Comparison of ENCODE assay signal across 9 mouse cellular contexts in the genomic region with DNA sequence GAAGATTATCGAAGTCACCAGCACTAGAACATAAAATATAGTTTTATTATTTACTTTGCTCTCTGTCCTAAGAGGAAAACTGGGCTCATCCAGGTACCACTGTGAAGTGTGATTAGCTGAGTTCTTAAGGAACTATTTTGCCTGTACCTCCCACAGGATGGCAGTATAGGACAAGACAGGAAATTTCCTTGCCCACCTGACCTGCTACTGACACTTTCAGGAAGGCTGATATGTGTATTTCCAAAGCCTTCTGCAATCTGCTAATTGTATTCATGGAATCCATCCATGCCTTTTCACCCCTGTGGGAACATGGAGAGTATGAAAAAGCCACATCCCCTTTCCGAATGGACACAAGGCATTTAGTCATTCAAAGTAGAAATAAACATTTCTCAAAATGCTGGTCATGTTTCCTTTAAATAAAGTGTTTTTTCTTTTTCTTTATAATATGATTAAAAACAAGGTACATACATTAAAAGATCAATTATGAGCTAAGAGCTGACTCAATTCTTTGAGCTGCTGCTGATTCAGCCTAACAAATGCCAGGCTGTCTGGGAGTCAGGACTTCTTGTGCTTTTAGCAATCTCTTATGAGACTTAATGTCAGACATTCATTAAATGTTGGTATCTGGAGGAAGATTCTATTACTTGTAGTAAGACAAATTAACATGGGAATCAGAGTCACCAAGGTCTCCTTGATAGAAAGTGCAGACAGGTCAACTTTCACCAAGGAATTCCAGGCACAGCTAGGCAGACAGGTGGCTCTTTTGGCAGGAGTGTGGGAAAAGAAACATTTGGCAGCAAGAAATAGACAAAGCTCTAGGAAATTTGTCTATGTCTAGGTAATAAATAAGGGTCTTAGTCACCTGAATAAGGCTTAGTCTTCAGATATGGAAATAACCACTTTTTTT.
DNase-seq lines count a peak whose midpoint lies in the region; ATAC-seq and TF ChIP-seq lines count a peak whose summit lies in the region.
"Had no signal": no experiment of that assay in that cellular context is flagged by ENCODE, and none has a peak within 500 bp of the region (broad histone marks: within the 10 kb centered on the region; RNA-seq: fewer than 3 reads in every experiment).

No protein-coding gene starts in this region.

- no peak overlapping the region for H3K9ac ChIP-seq in midbrain, embryonic 11.5 days (ENCODE audit: low read length)
- no peak overlapping the region for H3K9ac ChIP-seq in hindbrain, postnatal 0 days (replicated peaks; ENCODE audit: low read length)
- no peak overlapping the region for H3K9ac ChIP-seq in heart, embryonic 12.5 days
- H3K9ac ChIP-seq: embryonic facial prominence, embryonic 15.5 days had no signal

- peak; percentile 80; the same call in 1 of the 2 replicates for ATAC-seq in midbrain, embryonic 11.5 days (ENCODE audit: low FRiP score)
- ATAC-seq in hindbrain, postnatal 0 days, result peak; percentile 78
- no peak for ATAC-seq in heart, embryonic 12.5 days (ENCODE audit: insufficient number of reproducible peaks, low FRiP score)

- H3K4me1 ChIP-seq in midbrain, embryonic 11.5 days (ENCODE audit: control insufficient read depth, insufficient read depth, low read length), result peaks cover 2% of the 10 kb centered on the region; the same call in 1 of the 2 replicates
- H3K4me1 ChIP-seq in midbrain, embryonic 10.5 days, result peaks cover 5% of the 10 kb centered on the region
- no peaks in the 10 kb centered on the region for H3K4me1 ChIP-seq in hindbrain, postnatal 0 days (ENCODE audit: insufficient read depth, low read length)
- no peaks in the 10 kb centered on the region for H3K4me1 ChIP-seq in heart, embryonic 12.5 days (replicated peaks)
- H3K4me1 ChIP-seq: embryonic facial prominence, embryonic 15.5 days had no signal

- no peak overlapping the region for H3K27ac ChIP-seq in midbrain, embryonic 11.5 days (ENCODE audit: low read depth, low read length)
- no peak overlapping the region for H3K27ac ChIP-seq in midbrain, embryonic 10.5 days (replicated peaks)
- no peak overlapping the region for H3K27ac ChIP-seq in hindbrain, postnatal 0 days
- H3K27ac ChIP-seq in heart, embryonic 12.5 days (ENCODE audit: poor library complexity, severe bottlenecking), result no peak overlapping the region
- H3K27ac ChIP-seq: embryonic facial prominence, embryonic 15.5 days had no signal

- WGBS in midbrain, embryonic 11.5 days, result 76% methylated on average over 2 of the region's 2 CpGs
- 73% methylated on average over 2 of the region's 2 CpGs for WGBS in midbrain, embryonic 10.5 days
- WGBS in hindbrain, postnatal 0 days, result 36% methylated on average over 2 of the region's 2 CpGs
- 58% methylated on average over 2 of the region's 2 CpGs for WGBS in heart, embryonic 12.5 days

- H3K9me3 ChIP-seq in midbrain, embryonic 11.5 days (ENCODE audit: control insufficient read depth, low read length), result no peaks in the 10 kb centered on the region
- H3K9me3 ChIP-seq in midbrain, embryonic 10.5 days (replicated peaks), result no peaks in the 10 kb centered on the region
- no peaks in the 10 kb centered on the region for H3K9me3 ChIP-seq in hindbrain, postnatal 0 days (ENCODE audit: low read length)
- no peaks in the 10 kb centered on the region for H3K9me3 ChIP-seq in heart, embryonic 12.5 days (replicated peaks)
- H3K9me3 ChIP-seq: embryonic facial prominence, embryonic 15.5 days had no signal

- peak; percentile 5 to 70 for DNase-seq in adrenal gland, adult (ENCODE audit: inconsistent age in 2 of 2, low spot score in 1 of 2)
- no peak for DNase-seq in adrenal gland, postnatal 25 days
- DNase-seq in midbrain, embryonic 11.5 days (ENCODE audit: low spot score, missing footprints), result peak; percentile 85
- DNase-seq in midbrain, embryonic 10.5 days (ENCODE audit: low spot score), result no peak
- DNase-seq in hindbrain, postnatal 0 days (ENCODE audit: low spot score), result peak; percentile 86
- peak; percentile 26 for DNase-seq in retina, adult 2 months (ENCODE audit: low read depth, low spot score)
- no peak for DNase-seq in MN1 (ENCODE audit: low spot score)

- no peak overlapping the region for H3K4me3 ChIP-seq in midbrain, embryonic 11.5 days (ENCODE audit: low read depth, low read length)
- H3K4me3 ChIP-seq in midbrain, embryonic 10.5 days, result no peak overlapping the region
- no peak overlapping the region for H3K4me3 ChIP-seq in hindbrain, postnatal 0 days (ENCODE audit: low read length)
- H3K4me3 ChIP-seq in heart, embryonic 12.5 days, result no peak overlapping the region
- H3K4me3 ChIP-seq: embryonic facial prominence, embryonic 15.5 days had no signal

- H3K4me2 ChIP-seq in midbrain, embryonic 11.5 days, result no peak overlapping the region
- H3K4me2 ChIP-seq in hindbrain, postnatal 0 days (ENCODE audit: low read depth, low read length), result no peak overlapping the region
- no peak overlapping the region for H3K4me2 ChIP-seq in heart, embryonic 12.5 days
- H3K4me2 ChIP-seq: embryonic facial prominence, embryonic 15.5 days had no signal

- H3K36me3 ChIP-seq in midbrain, embryonic 11.5 days (ENCODE audit: control insufficient read depth, insufficient read depth, low read length), result no peaks in the 10 kb centered on the region
- H3K36me3 ChIP-seq in midbrain, embryonic 10.5 days, result no peaks in the 10 kb centered on the region
- H3K36me3 ChIP-seq in hindbrain, postnatal 0 days (ENCODE audit: insufficient read depth, low read length), result no peaks in the 10 kb centered on the region
- no peaks in the 10 kb centered on the region for H3K36me3 ChIP-seq in heart, embryonic 12.5 days
- H3K36me3 ChIP-seq: embryonic facial prominence, embryonic 15.5 days had no signal

- H3K27me3 ChIP-seq in midbrain, embryonic 11.5 days (ENCODE audit: control insufficient read depth, insufficient read depth, low read length), result no peaks in the 10 kb centered on the region
- no peaks in the 10 kb centered on the region for H3K27me3 ChIP-seq in midbrain, embryonic 10.5 days (ENCODE audit: low read depth, poor library complexity, severe bottlenecking)
- H3K27me3 ChIP-seq in hindbrain, postnatal 0 days (ENCODE audit: insufficient read depth, low read length), result no peaks in the 10 kb centered on the region
- H3K27me3 ChIP-seq in heart, embryonic 12.5 days (replicated peaks), result no peaks in the 10 kb centered on the region
- H3K27me3 ChIP-seq: embryonic facial prominence, embryonic 15.5 days had no signal

- TF ChIP-seq CTCF in hindbrain, postnatal 0 days (IDR thresholded peaks at IDR 0.05; ENCODE audit: low read depth), result peak; percentile 95

Comparison
In these comparisons a context has a peak if more than half of its experiments do, and no peak if none do; other contexts are left out.
1. DNase-seq: peak in adrenal gland, adult (2 of 2), midbrain, embryonic 11.5 days (single experiment), hindbrain, postnatal 0 days (single experiment) and retina, adult 2 months (single experiment); none in adrenal gland, postnatal 25 days (single experiment), midbrain, embryonic 10.5 days (single experiment) and MN1 (single experiment).